Mouse (Mus musculus) limb, embryonic 13.5 days (tissue): ENCODE results near the gene Apex1. TPM values are rescaled to one million over a fixed set of nuclear protein-coding genes. Genes with fewer than 3 reads are reported as not detected.
A peak's percentile ranks its signal among the peaks of the same experiment; 100 is the strongest.

Source experiments
- ATAC-seq: fragments of 200-750 bp; cut with Nextera tagmentation; 2 replicates; pipeline ENCODE4 v1.8.0; 2017; ENCODE audit warnings: low read depth, moderate number of reproducible peaks, moderate TSS enrichment; ENCODE audit not compliant: low FRiP score
- H3K27ac ChIP-seq: fragments of 300-500 bp; sonication (generic); 2 replicates; pipeline ENCODE4 v1.5.1; 2015; ENCODE audit warnings: inconsistent platforms, mild to moderate bottlenecking, moderate library complexity
- H3K27me3 ChIP-seq: fragments of 300-500 bp; sonication (generic); 2 replicates; pipeline ENCODE4 v1.6.1; 2015; ENCODE audit warnings: mild to moderate bottlenecking, inconsistent platforms
- H3K36me3 ChIP-seq: fragments of 300-500 bp; sonication (generic); 2 replicates; pipeline ENCODE4 v1.6.1; 2015; ENCODE audit warnings: inconsistent platforms, mild to moderate bottlenecking, moderate library complexity
- H3K4me1 ChIP-seq: fragments of 300-500 bp; sonication (generic); 2 replicates; pipeline ENCODE4 v1.6.1; 2015; ENCODE audit warnings: inconsistent platforms
- H3K4me2 ChIP-seq: fragments of 300-500 bp; sonication (generic); replicated peaks from 2 replicates; pipeline ENCODE4 v1.6.1; 2015; ENCODE audit warnings: inconsistent platforms, mild to moderate bottlenecking, moderate library complexity
- H3K4me3 ChIP-seq: fragments of 300-500 bp; sonication (generic); 2 replicates; pipeline ENCODE4 v1.5.1; 2015; ENCODE audit warnings: moderate library complexity, mild to moderate bottlenecking, inconsistent platforms
- H3K9ac ChIP-seq: fragments of 300-500 bp; sonication (generic); 2 replicates; pipeline ENCODE4 v1.6.1; 2015; ENCODE audit warnings: mild to moderate bottlenecking, inconsistent platforms
- H3K9me3 ChIP-seq: fragments of 300-500 bp; sonication (generic); 2 replicates; pipeline ENCODE4 v1.6.1; 2016; ENCODE audit warnings: inconsistent platforms
- WGBS: fragments of 180-500 bp; shearing (Covaris S2); methylation state at CpG from one replicate; pipeline ENCODE4 v1.1.7; 2015; 5-methylcytosine and 5-hydroxymethylcytosine counted together
- polyA plus RNA-seq: library from polyadenylated mRNA; unstranded; fragments of >200 nt; fragmentation: Nextera tagmentation; extraction: Ambion mirVana; gene quantifications from 2 replicates; pipeline ENCODE4 v1.2.1, GENCODE M21; 2015

Gene Apex1
- polyA plus RNA-seq, result 286 and 290 TPM in 2 replicates

DNA sequence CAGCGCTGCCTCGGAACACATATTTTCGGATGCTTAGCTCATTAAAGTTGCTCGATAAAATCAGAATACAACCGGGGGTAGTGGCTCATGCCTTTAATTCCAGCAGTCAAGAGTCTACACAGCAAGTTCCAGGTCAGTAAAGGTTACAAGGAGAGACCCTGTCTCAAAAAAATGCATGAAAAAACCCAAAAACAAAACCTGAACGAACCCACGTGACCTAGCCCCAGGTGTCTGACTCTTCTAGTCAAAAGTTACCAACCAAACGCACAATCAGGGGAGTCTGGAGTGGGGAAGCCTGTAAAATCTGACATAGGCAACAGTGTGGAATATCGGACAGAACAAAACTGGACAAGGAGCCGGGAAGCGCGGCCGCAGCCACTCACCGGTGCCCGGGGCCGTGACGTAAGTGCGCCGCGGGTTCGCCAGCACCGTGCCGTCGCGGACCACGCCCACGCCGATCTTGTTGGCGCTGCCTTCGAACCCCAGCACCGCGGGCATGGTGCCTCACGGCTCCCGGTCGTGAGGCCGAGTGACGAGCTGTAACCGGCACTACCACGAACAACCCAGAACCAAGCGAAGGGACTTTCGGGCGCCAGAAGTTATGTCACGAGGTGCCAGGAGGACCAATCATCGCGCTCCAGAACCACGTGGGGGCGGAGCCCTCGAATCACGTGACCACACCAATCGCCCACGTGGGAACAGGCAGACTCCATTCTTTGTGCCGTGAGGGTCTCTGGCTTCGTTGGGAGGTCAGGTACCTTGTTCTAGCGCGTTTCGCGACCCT is at the start of gene Apex1, which contains the start of gene Osgep:
Gene Apex1 (plus strand): TSS at position 688 of the 784 bp plus-strand sequence.
Gene Osgep (minus strand): TSS at position 613 of the 784 bp plus-strand sequence.
- H3K9me3 ChIP-seq, result no peaks in the 10 kb centered on the region
- H3K4me3 ChIP-seq, result peak within 1 kb of the TSS; percentile 93
- H3K27me3 ChIP-seq, result no peaks in the 10 kb centered on the region
- under 1% methylated on average over 57 of the region's 57 CpGs for WGBS
- peak within 1 kb of the TSS; percentile 85 for H3K4me2 ChIP-seq
- ATAC-seq, result peak; percentile 96
- peak within 1 kb of the TSS; percentile 87 for H3K9ac ChIP-seq
- H3K36me3 ChIP-seq, result peaks cover 53% of the 10 kb centered on the region
- H3K27ac ChIP-seq, result peak within 1 kb of the TSS; percentile 91
- H3K4me1 ChIP-seq, result peaks cover 23% of the 10 kb centered on the region

DNA sequence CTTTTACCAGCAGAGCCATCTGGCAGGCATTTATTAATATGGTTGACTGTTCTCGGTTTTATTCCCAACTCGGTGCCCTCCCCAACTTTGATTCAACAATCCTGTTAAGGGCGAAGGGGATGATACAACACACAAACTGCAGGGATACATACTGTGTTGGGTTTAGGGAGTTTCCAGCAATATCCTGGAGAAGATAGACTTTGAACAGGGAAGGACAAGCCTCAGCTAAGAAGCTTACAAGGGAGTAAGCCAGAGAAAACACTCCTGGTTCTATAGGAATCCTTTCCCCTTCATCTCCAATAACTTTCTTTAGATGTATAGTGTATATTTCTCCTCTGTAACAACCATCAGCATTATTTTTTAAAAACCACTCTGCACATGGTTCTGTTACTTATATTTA is 49.6 kb upstream of the Apex1 start:
- H3K9me3 ChIP-seq, result no peaks in the 10 kb centered on the region
- ATAC-seq, result no peak
- H3K36me3 ChIP-seq, result no peaks in the 10 kb centered on the region
- H3K27me3 ChIP-seq, result no peaks in the 10 kb centered on the region
- H3K4me2 ChIP-seq, result no peak overlapping the region
- H3K4me1 ChIP-seq, result 0 out of 2 replicates have a peak, but pooled peaks cover 5% of the 10 kb centered on the region
- H3K9ac ChIP-seq, result no peak overlapping the region
- no peak overlapping the region for H3K4me3 ChIP-seq
- no peak overlapping the region for H3K27ac ChIP-seq
- WGBS, result 71% methylated on average over 3 of the region's 3 CpGs

GRCm38 (mm10) chr14:50875591-50876230 is 49.1 kb upstream of the Apex1 start:
- ATAC-seq, result no peak
- H3K9me3 ChIP-seq, result no peaks in the 10 kb centered on the region
- H3K36me3 ChIP-seq, result no peaks in the 10 kb centered on the region
- no peaks in the 10 kb centered on the region for H3K27me3 ChIP-seq
- H3K9ac ChIP-seq, result no peak overlapping the region
- 86% methylated on average over 6 of the region's 6 CpGs for WGBS
- no peak overlapping the region for H3K4me3 ChIP-seq
- no peak overlapping the region for H3K4me2 ChIP-seq
- no peak overlapping the region for H3K27ac ChIP-seq
- H3K4me1 ChIP-seq, result 0 out of 2 replicates have a peak, but pooled peaks cover 2% of the 10 kb centered on the region

DNA sequence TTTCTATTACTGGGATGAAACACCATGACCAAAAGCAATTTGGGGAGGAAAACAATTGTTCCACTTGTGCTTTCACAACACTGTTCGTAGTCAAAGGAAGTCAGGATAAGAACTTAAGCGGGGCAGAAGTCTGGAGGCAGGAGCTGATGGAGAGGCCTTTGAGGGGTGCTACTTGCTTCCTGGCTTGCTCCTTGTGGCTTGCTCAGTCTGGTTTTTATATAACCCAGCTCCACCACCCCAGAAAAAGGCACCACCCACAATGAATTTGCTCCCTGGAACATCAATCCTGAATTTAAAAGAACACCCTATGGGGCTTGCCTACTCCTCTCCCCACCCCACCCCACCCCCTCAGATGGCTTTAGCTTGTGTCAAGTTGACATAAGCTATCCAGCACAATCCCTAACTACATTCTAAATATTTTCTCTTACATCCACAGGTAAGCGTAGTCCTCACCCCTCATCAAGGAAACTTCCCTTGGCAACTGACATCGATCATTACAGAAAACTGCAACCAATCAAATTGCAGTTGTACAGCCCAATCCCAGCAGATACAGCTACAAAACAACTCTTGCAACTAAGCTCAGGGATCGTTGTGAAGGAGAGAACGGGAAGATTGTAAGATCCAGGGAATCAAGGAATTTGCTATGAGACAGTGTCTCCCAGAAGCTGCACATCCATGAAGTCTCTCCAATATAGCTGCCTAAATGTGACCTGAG is 48.4 kb upstream of the Apex1 start:
- no peak for ATAC-seq
- Histone ChIP-seq H3K9ac (no peak overlapping the region), H3K27me3 (no peaks in the 10 kb centered on the region), H3K27ac (no peak overlapping the region), H3K4me2 (no peak overlapping the region), H3K4me1 (no peaks in the 10 kb centered on the region), H3K9me3 (no peaks in the 10 kb centered on the region), H3K36me3 (no peaks in the 10 kb centered on the region), H3K4me3 (no peak overlapping the region)
- 85% methylated on average over 6 of the region's 6 CpGs for WGBS

GRCm38 (mm10) chr14:50891621-50892020 is 33.1 kb upstream of the Apex1 start:
- peaks cover 5% of the 10 kb centered on the region for H3K4me1 ChIP-seq
- H3K4me2 ChIP-seq, result no peak overlapping the region
- ATAC-seq, result no peak
- peaks cover 23% of the 10 kb centered on the region for H3K27me3 ChIP-seq
- H3K27ac ChIP-seq, result no peak overlapping the region
- no peak overlapping the region for H3K9ac ChIP-seq
- no peaks in the 10 kb centered on the region for H3K9me3 ChIP-seq
- no peak overlapping the region for H3K4me3 ChIP-seq
- H3K36me3 ChIP-seq, result no peaks in the 10 kb centered on the region
- WGBS, result 91% methylated on average over 8 of the region's 8 CpGs

DNA sequence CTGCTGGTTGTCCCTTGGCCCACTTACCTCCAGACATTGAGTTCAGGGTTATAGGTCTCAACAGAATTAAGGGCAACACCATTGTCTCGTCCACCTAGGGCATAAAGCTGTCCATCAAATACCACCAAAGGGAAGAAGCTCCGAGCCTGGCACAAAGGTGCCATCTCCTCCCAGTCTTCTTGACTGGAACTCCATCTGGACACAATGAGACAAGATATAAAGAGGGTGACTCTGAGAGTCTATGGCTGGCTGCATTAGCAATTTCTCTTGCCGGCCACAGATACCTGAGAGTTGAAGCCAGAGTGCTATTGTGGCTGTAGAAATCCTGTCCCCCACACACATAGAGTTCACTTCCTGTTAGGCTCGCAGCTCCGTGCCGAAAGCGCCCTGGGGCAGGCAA is 32.7 kb upstream of the Apex1 start:
- peaks cover 28% of the 10 kb centered on the region for H3K27me3 ChIP-seq
- H3K9me3 ChIP-seq, result no peaks in the 10 kb centered on the region
- H3K4me1 ChIP-seq, result peaks cover 9% of the 10 kb centered on the region
- H3K4me3 ChIP-seq, result no peak overlapping the region
- 83% methylated on average over 7 of the region's 7 CpGs for WGBS
- no peaks in the 10 kb centered on the region for H3K36me3 ChIP-seq
- H3K9ac ChIP-seq, result no peak overlapping the region
- ATAC-seq, result no peak
- no peak overlapping the region for H3K4me2 ChIP-seq
- no peak overlapping the region for H3K27ac ChIP-seq

GRCm38 (mm10) chr14:50892541-50893459 is 32.0 kb upstream of the Apex1 start:
- Histone ChIP-seq H3K27ac (no peak overlapping the region), H3K36me3 (no peaks in the 10 kb centered on the region), H3K27me3 (peaks cover 35% of the 10 kb centered on the region), H3K4me3 (no peak overlapping the region), H3K4me2 (no peak overlapping the region), H3K9ac (no peak overlapping the region), H3K9me3 (no peaks in the 10 kb centered on the region), H3K4me1 (peaks cover 9% of the 10 kb centered on the region)
- WGBS, result 81% methylated on average over 22 of the region's 22 CpGs
- no peak for ATAC-seq

- no peak overlapping the region for H3K4me3 ChIP-seq
- no peak for ATAC-seq
- H3K4me2 ChIP-seq, result no peak overlapping the region
- H3K27ac ChIP-seq, result no peak overlapping the region
- H3K4me1 ChIP-seq, result peaks cover 9% of the 10 kb centered on the region
- H3K9me3 ChIP-seq, result no peaks in the 10 kb centered on the region
- no peak overlapping the region for H3K9ac ChIP-seq
- H3K36me3 ChIP-seq, result no peaks in the 10 kb centered on the region
- H3K27me3 ChIP-seq, result peaks cover 51% of the 10 kb centered on the region
Measured at GRCm38 (mm10) chr14:50895407-50895806, 29.4 kb upstream of the Apex1 start.

DNA sequence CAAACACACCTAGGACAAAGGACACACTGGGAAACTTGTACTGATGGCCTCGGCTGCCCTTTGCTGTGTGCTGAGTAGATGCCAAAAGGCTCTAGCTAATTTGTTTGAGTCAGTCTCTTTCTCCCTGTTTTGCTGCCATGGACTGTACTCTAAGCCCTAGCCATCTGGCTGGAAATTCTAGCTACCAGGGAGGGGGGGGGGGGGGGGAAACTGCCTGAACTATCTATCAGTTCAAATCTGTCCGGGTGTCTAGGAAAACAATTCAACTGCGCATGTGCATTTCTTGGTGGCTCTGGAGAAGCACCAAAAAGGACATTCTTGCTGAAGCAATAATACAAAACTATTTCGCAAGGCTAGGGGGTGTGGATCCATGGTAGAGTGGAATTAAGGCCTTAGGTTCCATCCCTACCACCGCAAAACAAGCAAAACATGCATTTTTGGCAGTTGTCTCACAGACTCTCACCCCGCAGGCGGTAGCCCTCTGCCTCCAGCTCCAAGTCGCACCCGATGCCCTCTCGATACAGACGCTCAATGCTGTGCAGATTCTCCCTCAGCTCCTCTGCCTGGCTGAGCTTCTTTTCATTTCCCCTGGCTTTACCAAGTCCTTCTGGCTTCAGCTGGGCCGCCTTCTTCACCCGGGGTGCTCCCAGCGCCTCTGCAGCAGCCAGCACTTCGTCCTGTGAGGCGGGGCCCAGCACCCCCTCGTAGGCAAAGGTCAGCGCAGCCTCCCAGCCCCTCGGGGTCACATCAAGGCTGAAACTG is 28.6 kb upstream of the Apex1 start:
- H3K27ac ChIP-seq, result no peak overlapping the region
- peak overlapping the region; percentile 40 for H3K4me3 ChIP-seq
- no peak for ATAC-seq
- H3K27me3 ChIP-seq, result peaks cover 52% of the 10 kb centered on the region
- 16% methylated on average over 19 of the region's 19 CpGs for WGBS
- H3K36me3 ChIP-seq, result no peaks in the 10 kb centered on the region
- peaks cover 9% of the 10 kb centered on the region for H3K4me1 ChIP-seq
- H3K9me3 ChIP-seq, result no peaks in the 10 kb centered on the region
- H3K4me2 ChIP-seq, result peak overlapping the region; percentile 74
- H3K9ac ChIP-seq, result peak overlapping the region; percentile 55

DNA sequence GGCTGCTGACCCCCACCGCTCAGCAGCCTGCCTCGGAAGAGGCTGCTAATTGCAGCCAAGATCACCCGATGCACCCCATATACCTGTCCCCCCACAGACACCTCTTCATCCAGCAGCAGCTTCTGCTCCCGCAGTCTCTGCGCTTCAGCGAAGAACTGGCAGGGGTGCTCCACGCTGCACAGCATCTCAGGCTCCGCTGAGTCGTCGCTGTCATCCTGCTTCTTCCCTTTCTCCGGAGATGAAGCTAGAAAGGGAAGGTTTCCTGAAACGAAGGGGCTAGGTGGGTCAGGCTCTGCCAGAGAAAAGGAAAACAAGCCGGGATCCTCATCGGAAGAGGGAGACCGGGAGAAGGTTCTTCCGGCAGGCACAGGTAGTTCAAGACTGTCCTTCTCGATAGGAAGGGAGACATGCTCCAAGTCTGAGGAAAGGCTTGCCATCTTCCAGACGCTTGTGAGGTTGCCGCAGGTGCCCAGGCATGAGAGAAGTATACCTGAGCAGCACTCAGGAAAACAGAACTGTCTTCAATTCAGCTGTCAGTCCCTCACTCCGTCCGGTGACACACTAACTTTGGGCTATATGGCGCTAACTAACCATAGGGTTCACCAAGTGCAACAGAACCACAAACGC is 27.9 kb upstream of the Apex1 start:
- ATAC-seq, result no peak
- no peak overlapping the region for H3K27ac ChIP-seq
- WGBS, result 16% methylated on average over 23 of the region's 23 CpGs
- peak overlapping the region; percentile 74 for H3K4me2 ChIP-seq
- H3K27me3 ChIP-seq, result peaks cover 52% of the 10 kb centered on the region
- no peaks in the 10 kb centered on the region for H3K9me3 ChIP-seq
- H3K9ac ChIP-seq, result peak overlapping the region; percentile 55
- no peaks in the 10 kb centered on the region for H3K36me3 ChIP-seq
- H3K4me3 ChIP-seq, result peak overlapping the region; percentile 40
- H3K4me1 ChIP-seq, result peaks cover 9% of the 10 kb centered on the region
